Mouse (Mus musculus): Measurements from ENCODE around the gene Narfl. TPM values are rescaled to one million over a fixed set of nuclear protein-coding genes. Genes with fewer than 3 reads are reported as not detected.
A peak's percentile ranks its signal among the peaks of the same experiment; 100 is the strongest.
"Not testable (repeated sequence)": the region's sequence is repeated elsewhere in the genome, so short reads cannot be mapped to it uniquely, and the experiment has no call there.

The Narfl gene
- total RNA-seq (2015; ENCODE audit: low replicate concordance) (0.42 and 6.8 TPM in 2 replicates), total RNA-seq (2017; ENCODE audit: low replicate concordance) (7.1 and 12.0 TPM in 2 replicates)

GRCm38 (mm10) chr17:25773549-25774120, at the start of gene Narfl:
Gene Narfl (plus strand): TSS chr17:25773776.
- ATAC-seq (replicated peaks; ENCODE audit: low FRiP score, poor library complexity, severe bottlenecking): peak; percentile 99

GRCm38 (mm10) chr17:25723919-25724318, 49.7 kb upstream of the Narfl start:
- no peak for ATAC-seq (replicated peaks; ENCODE audit: low FRiP score, poor library complexity, severe bottlenecking)

- ATAC-seq (replicated peaks; ENCODE audit: low FRiP score, poor library complexity, severe bottlenecking): no peak
Measured at GRCm38 (mm10) chr17:25725264-25725663, 48.3 kb upstream of the Narfl start.

GRCm38 (mm10) chr17:25727265-25728008, 46.1 kb upstream of the Narfl start, which contains the start of the genes Chtf18 and Rpusd1:
Gene Chtf18 (minus strand): TSS chr17:25727419.
Gene Rpusd1 (plus strand): TSS chr17:25727670.
- peak; percentile 92 for ATAC-seq (replicated peaks; ENCODE audit: low FRiP score, poor library complexity, severe bottlenecking)

GRCm38 (mm10) chr17:25728009-25728270, 45.6 kb upstream of the Narfl start:
- ATAC-seq (replicated peaks; ENCODE audit: low FRiP score, poor library complexity, severe bottlenecking): peak; percentile 8

- ATAC-seq (replicated peaks; ENCODE audit: low FRiP score, poor library complexity, severe bottlenecking): no peak
Measured at GRCm38 (mm10) chr17:25732082-25732481, 41.5 kb upstream of the Narfl start.

GRCm38 (mm10) chr17:25735246-25735645, 38.3 kb upstream of the Narfl start:
- no peak for ATAC-seq (replicated peaks; ENCODE audit: low FRiP score, poor library complexity, severe bottlenecking)

- ATAC-seq (replicated peaks; ENCODE audit: low FRiP score, poor library complexity, severe bottlenecking): no peak
Measured at GRCm38 (mm10) chr17:25735745-25736144, 37.8 kb upstream of the Narfl start, which contains the start of gene Mslnl. Gene Mslnl (plus strand): TSS chr17:25736042.

- ATAC-seq (replicated peaks; ENCODE audit: low FRiP score, poor library complexity, severe bottlenecking): no peak
Measured at GRCm38 (mm10) chr17:25738861-25739260, 34.7 kb upstream of the Narfl start.

GRCm38 (mm10) chr17:25741471-25741870, 32.1 kb upstream of the Narfl start:
- not testable (repeated sequence) for ATAC-seq (replicated peaks; ENCODE audit: low FRiP score, poor library complexity, severe bottlenecking)

- ATAC-seq (replicated peaks; ENCODE audit: low FRiP score, poor library complexity, severe bottlenecking): no peak
Measured at GRCm38 (mm10) chr17:25743831-25744230, 29.7 kb upstream of the Narfl start.

- no peak for ATAC-seq (replicated peaks; ENCODE audit: low FRiP score, poor library complexity, severe bottlenecking)
Measured at GRCm38 (mm10) chr17:25744311-25744710, 29.3 kb upstream of the Narfl start.

GRCm38 (mm10) chr17:25748238-25748637, 25.3 kb upstream of the Narfl start:
- no peak for ATAC-seq (replicated peaks; ENCODE audit: low FRiP score, poor library complexity, severe bottlenecking)

- ATAC-seq (replicated peaks; ENCODE audit: low FRiP score, poor library complexity, severe bottlenecking): no peak
Measured at GRCm38 (mm10) chr17:25749314-25749713, 24.3 kb upstream of the Narfl start.

- no peak for ATAC-seq (replicated peaks; ENCODE audit: low FRiP score, poor library complexity, severe bottlenecking)
Measured at GRCm38 (mm10) chr17:25751446-25751845, 22.1 kb upstream of the Narfl start.

- ATAC-seq (replicated peaks; ENCODE audit: low FRiP score, poor library complexity, severe bottlenecking): no peak
Measured at GRCm38 (mm10) chr17:25754241-25754640, 19.3 kb upstream of the Narfl start, which contains the start of gene Msln. Gene Msln (minus strand): TSS chr17:25754378.

GRCm38 (mm10) chr17:25755086-25755485, 18.5 kb upstream of the Narfl start:
- ATAC-seq (replicated peaks; ENCODE audit: low FRiP score, poor library complexity, severe bottlenecking): no peak

GRCm38 (mm10) chr17:25755627-25756377, 17.8 kb upstream of the Narfl start:
- ATAC-seq (replicated peaks; ENCODE audit: low FRiP score, poor library complexity, severe bottlenecking): no peak

GRCm38 (mm10) chr17:25756378-25757242, 17.0 kb upstream of the Narfl start:
- ATAC-seq (replicated peaks; ENCODE audit: low FRiP score, poor library complexity, severe bottlenecking): no peak

- no peak for ATAC-seq (replicated peaks; ENCODE audit: low FRiP score, poor library complexity, severe bottlenecking)
Measured at GRCm38 (mm10) chr17:25757691-25758090, 15.9 kb upstream of the Narfl start.
